Mouse (Mus musculus) urinary bladder, postnatal 14 days (tissue): ENCODE measurements around the gene Mns1.
"Not testable (repeated sequence)": the region's sequence is repeated elsewhere in the genome, so short reads cannot be mapped to it uniquely, and the experiment has no call there.

Experiments
- DNase-seq: peaks from one replicate; pipeline ENCODE4 v3.0.0; 2021; ENCODE audit warnings: low spot score

Mns1 gene

DNA sequence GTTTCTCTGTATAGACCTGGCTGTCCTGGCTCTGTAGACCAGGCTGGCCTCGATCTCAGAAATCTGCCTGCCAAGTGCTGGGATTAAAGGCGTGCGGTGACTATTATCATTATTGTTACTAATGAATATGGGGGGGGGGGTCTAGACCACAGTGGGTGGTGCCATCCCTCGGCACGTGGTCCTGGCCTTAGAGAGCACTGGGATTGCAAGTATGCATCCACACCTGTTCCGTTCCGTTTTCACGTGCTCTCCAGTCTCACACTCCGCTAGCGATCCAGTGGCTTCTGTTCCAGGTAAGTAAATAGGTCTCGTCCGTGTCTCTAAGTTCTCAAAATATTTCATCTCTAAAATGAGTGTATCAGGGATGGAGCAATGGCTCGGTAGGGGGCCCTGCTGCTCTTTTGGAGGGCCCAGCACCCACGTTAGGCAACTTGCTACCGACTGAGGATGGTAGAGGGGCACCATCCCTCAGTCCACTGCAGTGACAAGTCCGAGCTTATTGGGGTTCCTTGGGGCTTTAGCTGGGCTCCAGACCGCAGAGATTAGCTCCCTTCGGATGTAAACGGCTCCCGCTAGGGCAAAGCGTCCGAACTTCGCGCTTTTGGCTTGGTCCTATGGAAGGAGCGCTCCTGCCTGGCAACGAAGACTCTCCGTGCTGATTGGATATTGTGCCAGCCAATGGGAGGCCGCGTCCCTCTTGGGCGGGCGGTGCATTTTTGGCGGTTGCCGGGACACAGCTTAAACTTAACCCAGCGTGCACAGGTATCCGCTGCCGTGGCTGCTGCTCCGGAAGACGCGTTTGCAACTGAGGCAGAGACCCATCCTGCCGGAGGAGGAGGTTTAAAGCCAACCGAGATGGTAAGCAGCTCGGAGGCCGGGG is at the start of gene Mns1:
Mns1 (plus strand) TSS at position 190 of the 880 bp plus-strand sequence.
- DNase-seq: peak; percentile 93

DNA sequence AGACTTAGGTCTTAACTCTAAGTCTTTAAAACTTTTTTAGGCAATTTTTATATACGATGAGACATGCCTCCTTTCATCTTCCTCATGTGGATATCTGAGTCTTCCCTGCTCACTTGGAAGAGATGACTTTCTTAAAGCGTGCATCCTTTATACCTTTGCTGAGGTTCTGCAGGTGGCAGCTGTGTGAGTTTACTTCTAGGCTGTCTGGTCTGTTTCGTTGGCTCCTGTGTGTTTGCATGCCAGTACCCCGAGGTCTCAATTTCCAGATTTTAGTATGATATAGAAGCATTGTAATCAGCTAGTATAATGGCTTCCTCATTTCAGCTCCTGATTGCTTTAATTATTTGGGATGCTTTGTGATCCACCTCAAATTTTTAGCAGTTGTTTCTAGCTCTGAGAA is 48.9 kb upstream of the Mns1 start:
- no peak for DNase-seq

DNA sequence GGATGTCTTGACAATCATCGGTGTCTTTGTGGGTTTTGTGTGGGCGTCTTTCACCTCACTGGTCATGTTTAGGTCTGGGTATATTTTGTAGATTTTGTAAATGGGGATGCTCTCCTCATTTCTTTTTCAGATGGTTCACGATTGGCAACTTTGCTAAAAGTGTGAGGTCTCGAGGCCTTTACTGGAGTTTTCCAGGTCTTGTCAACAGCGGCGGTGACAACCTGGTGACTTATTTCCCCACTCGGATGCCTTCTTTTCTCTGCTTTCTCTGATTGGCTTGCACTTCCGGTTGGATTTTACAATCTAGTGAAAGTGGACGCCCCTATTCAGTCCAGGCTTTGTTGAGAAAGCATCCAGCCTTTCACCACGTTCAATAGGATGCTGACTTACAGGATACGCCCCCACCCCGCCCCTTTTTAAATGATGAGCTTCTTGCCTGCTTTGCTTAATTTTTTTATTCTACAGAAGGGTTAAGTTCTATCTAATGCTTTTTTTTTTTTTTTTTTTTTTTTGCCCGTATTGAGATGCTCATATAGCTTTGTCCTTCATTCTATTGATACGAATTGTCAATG is 48.3 kb upstream of the Mns1 start:
- DNase-seq: no peak

DNA sequence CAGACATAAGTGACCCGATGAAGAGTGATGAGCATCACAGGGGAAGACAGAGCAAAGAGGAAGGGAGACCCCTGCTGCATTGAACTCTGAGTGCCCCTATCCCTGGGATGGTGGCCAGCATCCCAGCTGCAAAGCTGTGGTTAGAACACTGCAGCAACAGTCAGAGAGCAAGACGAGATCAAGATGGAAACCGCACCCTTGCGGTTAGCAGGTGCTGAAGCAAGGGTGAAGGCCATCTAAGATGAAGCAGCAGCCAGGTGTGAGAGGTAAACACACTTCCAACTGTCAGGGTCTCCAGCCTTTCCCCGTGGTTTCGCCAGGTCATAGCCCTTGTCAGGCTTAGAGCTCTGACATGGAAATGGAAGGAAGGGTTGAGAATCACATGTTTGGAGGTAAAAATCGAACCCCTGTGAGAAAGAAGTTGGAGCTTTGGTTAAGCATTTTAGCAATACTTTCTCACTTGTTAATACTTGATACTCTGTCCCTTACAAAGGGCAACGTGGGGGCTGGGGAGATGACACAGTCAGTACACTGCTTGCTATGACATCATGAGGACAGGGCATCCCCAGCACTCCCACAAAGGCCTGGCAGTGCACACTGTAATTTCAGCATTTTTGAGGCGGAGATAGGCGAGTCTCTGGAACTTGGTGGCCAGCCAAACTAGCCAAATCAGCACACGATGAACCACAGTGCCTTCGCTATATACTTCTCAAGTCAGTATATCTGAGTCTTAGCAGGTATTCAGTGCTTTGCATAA is 47.3 kb upstream of the Mns1 start:
- no peak for DNase-seq

GRCm38 (mm10) chr9:72392686-72393085 is 45.1 kb upstream of the Mns1 start:
- DNase-seq: no peak

DNA sequence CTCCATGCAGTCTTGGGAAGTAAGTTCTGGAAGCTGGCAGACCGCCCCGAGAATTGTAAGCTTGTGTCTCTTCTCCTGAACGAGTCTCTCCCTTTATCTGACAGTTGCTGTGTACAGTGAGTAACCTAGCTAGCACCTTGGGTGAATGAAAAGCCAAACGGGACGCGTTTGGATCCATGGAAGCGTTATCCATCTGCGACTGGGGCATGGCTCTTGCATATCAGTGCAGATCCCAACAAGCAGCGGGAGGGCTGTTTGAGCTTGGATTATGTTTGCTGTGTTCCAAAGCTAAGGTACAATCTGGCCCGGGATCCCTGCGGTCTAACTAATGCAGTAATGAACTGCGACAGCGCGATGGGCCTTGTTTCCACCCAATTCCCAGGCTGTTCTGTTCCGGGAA is 44.6 kb upstream of the Mns1 start:
- DNase-seq: no peak

GRCm38 (mm10) chr9:72393869-72394341 is 43.9 kb upstream of the Mns1 start:
- DNase-seq: no peak

DNA sequence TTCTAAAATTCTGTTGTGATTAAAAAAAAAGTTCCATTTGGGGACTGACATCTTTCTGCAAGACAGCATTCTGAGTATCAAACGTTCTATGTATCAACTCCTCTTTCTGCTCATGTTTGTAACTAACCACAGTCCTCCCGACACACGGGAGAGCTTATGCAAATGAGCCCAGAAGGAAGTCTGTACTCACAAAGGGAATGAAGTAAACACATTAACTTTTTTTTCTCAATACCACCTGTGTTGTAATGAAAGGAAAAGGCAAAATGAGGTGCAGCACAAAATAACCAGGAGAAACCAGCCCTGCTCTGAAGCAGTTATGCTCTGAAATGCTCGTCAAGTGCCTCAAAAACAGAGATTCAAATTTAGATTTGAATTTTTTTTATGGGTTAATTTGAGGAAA is 37.7 kb upstream of the Mns1 start:
- no peak for DNase-seq

- DNase-seq: not testable (repeated sequence)
Observed at GRCm38 (mm10) chr9:72401769-72402168, 36.0 kb upstream of the Mns1 start.

DNA sequence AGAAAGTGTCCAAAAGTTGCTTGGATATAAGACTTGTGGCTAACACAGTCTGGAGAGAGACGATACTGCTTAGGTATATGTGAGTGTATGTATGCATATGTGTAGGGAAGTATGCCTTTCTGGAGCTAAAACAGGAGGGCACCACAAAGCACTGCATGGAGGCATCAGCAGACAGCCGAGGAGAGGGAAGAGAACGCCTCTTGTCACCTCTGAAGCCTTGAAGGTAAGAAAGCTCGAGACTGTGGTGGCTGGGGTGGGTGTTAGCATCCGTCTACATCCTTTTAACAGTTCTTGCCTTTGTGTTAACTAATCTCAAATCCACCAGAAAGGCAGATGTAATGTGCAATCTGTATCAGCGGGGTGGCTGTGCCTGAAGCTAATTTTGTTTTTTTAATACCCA is 34.4 kb upstream of the Mns1 start:
- DNase-seq: no peak

- no peak for DNase-seq
Observed at GRCm38 (mm10) chr9:72404446-72404845, 33.4 kb upstream of the Mns1 start.

DNA sequence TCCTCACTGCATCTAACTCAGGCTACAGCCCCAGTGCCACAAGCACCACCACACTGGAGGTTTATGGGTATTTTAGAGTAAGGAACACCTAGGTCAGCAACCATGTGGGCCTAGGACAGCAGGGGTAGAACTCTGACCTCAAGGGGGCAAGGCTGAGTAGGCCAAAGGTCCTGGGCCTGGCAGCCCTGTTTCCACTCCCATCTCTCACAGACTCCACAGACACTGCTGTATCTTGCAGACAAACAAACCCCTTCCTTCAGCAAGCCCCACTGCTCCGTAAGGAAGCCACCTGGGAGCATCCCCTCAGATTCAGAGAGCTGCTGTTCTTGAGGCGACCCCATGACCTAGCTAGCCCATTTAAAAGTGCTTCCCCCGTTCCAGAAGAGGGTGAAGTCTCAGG is 32.9 kb upstream of the Mns1 start:
- no peak for DNase-seq

DNA sequence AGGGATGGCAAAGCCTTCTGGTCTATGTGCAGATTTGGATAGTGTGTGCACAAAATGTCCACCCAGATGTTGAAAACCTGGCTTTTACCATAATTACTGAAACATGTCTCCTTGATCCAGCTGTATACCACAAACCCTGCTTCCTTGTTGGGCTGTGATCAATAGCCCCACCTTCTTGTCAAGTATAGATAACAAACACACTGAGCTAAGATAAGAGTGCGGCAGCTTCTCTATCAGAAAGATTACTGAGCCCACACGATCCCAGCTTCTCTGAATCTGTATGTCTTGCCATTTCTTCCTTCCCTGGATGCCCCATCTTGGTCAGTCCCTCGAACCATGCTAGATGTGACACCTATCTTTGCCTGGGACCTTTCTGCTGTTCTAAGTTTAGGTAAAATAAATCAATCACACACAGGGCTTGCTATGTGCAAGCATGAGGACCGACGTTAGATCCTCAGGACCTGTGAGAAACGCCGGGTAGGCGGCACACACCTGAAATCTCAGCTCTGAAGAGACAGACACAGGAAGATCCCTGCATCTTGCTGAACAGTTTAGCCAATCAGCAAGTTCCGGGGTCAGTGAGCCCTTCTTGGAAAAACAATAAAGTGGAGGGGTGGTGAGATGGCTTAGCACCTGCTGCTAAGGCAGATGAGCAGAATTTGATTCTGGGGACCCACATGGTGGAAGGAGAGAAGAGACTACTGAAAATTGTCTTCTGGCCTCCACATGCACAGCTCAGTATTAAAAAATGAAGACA is 31.8 kb upstream of the Mns1 start:
- no peak for DNase-seq

GRCm38 (mm10) chr9:72408131-72408586 is 29.7 kb upstream of the Mns1 start:
- DNase-seq: peak; percentile 81

DNA sequence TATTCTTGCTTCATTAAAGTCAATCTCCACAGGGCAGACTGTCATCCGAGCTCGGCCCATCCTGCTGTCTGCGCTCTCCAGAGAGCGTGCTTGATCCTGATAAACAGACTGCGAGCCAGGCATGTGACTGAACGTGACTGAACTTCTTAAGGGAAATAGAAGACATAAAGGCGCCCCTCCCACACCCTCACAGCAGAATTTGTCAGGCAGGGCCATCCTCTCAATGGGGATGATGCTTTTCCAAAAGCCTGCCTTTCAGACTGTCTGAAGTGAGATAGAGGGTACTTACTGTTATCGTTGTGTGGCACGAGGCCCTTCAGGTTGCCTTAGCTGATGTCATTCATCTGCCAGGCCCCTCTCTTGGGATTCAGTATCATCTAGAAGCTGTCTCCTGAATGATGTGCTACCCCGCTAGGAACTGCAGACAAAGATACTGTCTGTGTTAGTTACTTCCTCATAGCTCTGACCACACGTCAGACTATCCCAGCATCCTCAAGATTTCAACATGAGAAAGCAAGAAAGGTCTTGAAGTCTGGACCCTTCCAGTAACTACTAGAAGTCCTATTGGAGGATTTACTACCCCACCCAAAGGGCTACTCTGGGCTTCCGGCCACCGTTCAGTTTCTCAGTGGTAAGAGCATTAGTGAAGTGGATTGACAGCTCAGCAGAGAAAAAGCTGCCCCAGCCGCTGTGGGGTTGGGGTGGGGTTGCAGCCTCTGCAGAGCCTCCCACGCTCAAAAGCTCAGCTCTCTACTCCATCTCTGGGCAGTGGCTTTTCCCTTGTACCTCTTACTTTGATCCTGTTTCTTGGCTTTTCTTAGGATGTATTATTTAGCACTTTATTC is 28.2 kb upstream of the Mns1 start:
- DNase-seq: no peak

DNA sequence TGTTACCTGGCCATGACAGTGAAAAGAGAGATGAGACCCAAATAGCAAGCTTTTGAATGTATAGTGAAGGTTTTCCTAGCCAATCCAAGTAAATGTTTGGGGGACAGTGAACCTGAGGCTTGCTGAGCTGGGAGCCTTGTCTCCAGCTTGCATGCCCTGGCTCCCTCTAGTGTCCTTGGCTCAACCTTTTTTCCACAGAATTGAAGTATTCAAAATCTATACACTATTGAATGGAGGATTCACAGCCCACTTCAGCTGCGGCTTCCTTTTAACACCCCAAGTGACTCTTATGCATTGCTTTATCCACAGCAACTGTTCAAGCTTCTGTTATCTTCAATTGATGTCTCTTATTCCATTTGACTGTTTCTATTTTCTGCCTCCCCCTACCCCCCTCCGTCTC is 26.1 kb upstream of the Mns1 start:
- DNase-seq: no peak

- DNase-seq: no peak
Observed at GRCm38 (mm10) chr9:72418443-72418842, 19.4 kb upstream of the Mns1 start.

- DNase-seq: no peak
Observed at GRCm38 (mm10) chr9:72420490-72420889, 17.3 kb upstream of the Mns1 start.

DNA sequence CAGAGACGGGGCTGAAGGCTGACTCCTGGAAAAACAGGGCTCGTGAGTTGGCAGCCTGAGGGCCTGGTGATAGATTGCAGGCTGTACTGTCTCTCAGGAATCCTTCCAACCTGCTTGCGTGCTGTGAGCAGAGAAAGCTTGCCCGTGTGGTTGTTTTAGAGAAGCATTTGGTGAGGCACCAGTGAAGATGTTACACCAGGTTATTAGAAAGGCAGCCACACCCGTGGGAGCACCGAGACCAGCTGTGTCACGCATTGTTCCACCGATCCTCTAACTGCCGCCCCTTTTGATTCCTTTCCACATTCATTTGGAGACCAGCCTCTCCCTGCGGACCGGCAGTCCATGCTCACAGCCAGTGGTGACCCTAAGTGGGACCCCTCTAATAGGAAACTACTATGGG is 15.5 kb upstream of the Mns1 start:
- DNase-seq: no peak

DNA sequence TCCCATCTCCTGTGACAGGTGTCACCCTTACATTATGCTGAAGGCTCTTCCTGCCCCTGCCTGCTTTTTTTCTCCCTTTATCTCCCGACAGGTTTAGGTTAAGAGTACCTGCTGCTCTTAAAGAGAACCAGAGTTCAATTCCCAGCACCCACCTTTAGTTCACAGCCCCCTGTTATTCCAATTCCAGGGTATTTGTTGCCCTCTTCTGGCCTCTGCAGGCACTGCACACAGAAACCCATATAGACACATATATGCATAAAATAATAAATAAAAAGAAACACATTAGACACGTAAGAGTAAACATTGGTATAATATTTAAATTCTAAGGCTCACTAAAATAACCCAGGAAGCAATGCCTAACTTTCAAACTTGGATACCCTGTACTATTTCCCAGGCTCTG is 15.1 kb upstream of the Mns1 start:
- DNase-seq: no peak

DNA sequence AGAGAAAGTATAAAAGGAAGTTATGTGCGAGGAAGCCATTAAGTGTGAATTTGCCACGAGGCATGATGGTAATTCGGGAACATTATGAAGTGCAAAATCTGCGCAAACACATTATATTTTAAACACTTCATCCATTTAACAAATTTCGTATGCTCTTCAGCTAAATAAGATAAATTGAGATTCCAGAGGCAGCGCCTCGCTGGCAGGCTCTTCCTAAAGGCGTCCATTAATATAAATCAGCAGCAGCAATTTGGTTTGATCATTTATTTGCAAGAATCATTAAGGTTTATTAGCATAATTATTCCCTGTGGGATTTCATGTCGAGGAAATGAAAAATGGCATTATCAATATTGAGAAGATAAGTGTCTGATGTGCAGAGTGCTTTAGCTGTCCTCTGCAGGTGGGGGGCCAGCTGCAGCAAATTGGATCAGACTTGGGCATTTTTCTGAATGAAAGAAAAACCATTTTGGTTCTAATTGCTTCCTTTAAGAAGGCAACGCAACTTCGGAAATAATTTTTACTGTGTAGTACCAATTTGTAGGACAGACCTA is 12.4 kb upstream of the Mns1 start:
- no peak for DNase-seq
